In the genomic region with DNA sequence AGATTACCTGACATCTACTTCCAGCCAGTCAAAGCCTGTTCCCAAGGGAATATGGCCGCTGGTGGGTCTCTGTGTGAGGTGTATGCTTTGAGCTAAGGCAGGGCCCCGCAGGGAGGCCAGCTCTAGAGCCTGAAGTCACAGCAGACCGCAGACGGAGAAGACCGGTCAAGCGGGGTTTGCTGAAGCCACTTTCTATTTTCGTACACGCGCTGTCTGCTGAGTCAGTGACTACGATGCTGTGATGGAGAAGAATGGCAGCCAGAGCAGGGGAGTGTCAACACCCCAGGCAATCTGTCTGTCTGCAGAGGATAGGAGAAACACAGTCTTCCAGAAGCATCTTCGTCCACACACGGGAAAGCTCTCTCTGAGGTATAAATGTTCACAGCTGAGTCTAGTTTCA, we compare ENCODE assay signal across 13 mouse cellular contexts.
DNase-seq lines count a peak whose midpoint lies in the region; ATAC-seq lines count a peak whose summit lies in the region.
"Had no signal": no experiment of that assay in that cellular context is flagged by ENCODE, and none has a peak within 500 bp of the region (broad histone marks: within the 10 kb centered on the region; RNA-seq: fewer than 3 reads in every experiment).

No protein-coding gene starts in this region.

- H3K9ac ChIP-seq in stomach, embryonic 16.5 days (ENCODE audit: low read length), result no peak overlapping the region
- H3K9ac ChIP-seq: lung, embryonic 15.5 days had no signal

- H3K4me2 ChIP-seq in stomach, embryonic 16.5 days (ENCODE audit: low read depth, low read length), result 0 out of 2 replicates have a peak overlapping the region, but pooled peaks have one; percentile 1
- H3K4me2 ChIP-seq: lung, embryonic 15.5 days had no signal

- 53% methylated on average over 12 of the region's 12 CpGs for WGBS in stomach, embryonic 16.5 days

- intact Hi-C loops in heart, postnatal 14 days (cut with DNase I), result no loop called here

- no peak overlapping the region for H3K4me3 ChIP-seq in stomach, embryonic 16.5 days (replicated peaks; ENCODE audit: low read length)
- H3K4me3 ChIP-seq: lung, embryonic 15.5 days; myocyte had no signal

- peak; percentile 94 for DNase-seq in heart, adult 11 months
- DNase-seq in heart, postnatal 14 days, result no peak
- DNase-seq in right cerebral cortex, adult 18-20 months, result peak; percentile 56
- no peak for DNase-seq in right cerebral cortex, postnatal 10 days (ENCODE audit: low spot score in 2 of 2)
- peak; percentile 42 for DNase-seq in heart, adult 8-10 months (ENCODE audit: low spot score)
- no peak for DNase-seq in lung, postnatal 14 days
- DNase-seq: embryo, embryonic 11 days; kidney, adult 9 months; spleen, adult 18-20 months had no signal

- no peaks in the 10 kb centered on the region for H3K9me3 ChIP-seq in stomach, embryonic 16.5 days (replicated peaks; ENCODE audit: control insufficient read depth, low read length)
- H3K9me3 ChIP-seq: lung, embryonic 15.5 days had no signal

- H3K4me1 ChIP-seq in stomach, embryonic 16.5 days (ENCODE audit: control insufficient read depth, insufficient read depth, low read length), result peaks cover 50% of the 10 kb centered on the region

- ATAC-seq in stomach, embryonic 16.5 days (ENCODE audit: insufficient read depth, low FRiP score), result no peak
- no peak for ATAC-seq in monocyte, adult 5-6 weeks (replicated peaks; ENCODE audit: insufficient number of reproducible peaks, low FRiP score, low TSS enrichment, poor library complexity, severe bottlenecking)

- peak overlapping the region; percentile 79 for H3K27ac ChIP-seq in stomach, embryonic 16.5 days (ENCODE audit: low read length)
- H3K27ac ChIP-seq: lung, embryonic 15.5 days had no signal

- H3K27me3 ChIP-seq in stomach, embryonic 16.5 days (ENCODE audit: control insufficient read depth, insufficient read depth, low read length), result no peaks in the 10 kb centered on the region
- H3K27me3 ChIP-seq: lung, embryonic 15.5 days had no signal

- H3K36me3 ChIP-seq in stomach, embryonic 16.5 days (ENCODE audit: control insufficient read depth, insufficient read depth, low read length), result peaks cover 14% of the 10 kb centered on the region; the same call in 1 of the 2 replicates

Comparison
In these comparisons a context has a peak if more than half of its experiments do, and no peak if none do; other contexts are left out.
1. DNase-seq: peak in heart, adult 11 months (single experiment), right cerebral cortex, adult 18-20 months (single experiment) and heart, adult 8-10 months (single experiment); none in heart, postnatal 14 days (0 of 2), right cerebral cortex, postnatal 10 days (0 of 2) and lung, postnatal 14 days (single experiment).